In genomic region chr6:97431309-97432004, GRCm38 (mm10) we compare ENCODE assay signal across 14 mouse cellular contexts.
DNase-seq lines count a peak whose midpoint lies in the region; ATAC-seq and TF ChIP-seq lines count a peak whose summit lies in the region.
"Had no signal": no experiment of that assay in that cellular context is flagged by ENCODE, and none has a peak within 500 bp of the region (broad histone marks: within the 10 kb centered on the region; RNA-seq: fewer than 3 reads in every experiment).

No protein-coding gene starts in this region.

- peak in 1 of 2 experiments; percentile 61 for DNase-seq in heart, adult 2 months
- DNase-seq in heart, postnatal 4 days: no peak
- DNase-seq in liver, embryonic 11.5 days (ENCODE audit: low spot score): no peak
- peak; percentile 23 to 56 for DNase-seq in monocyte, adult 2 months (ENCODE audit: low read depth in 1 of 2, low spot score in 2 of 2)
- DNase-seq in cerebellum, adult 18-20 months: no peak
- DNase-seq: gastrocnemius, postnatal 36 days; kidney, postnatal 4 days; right cerebral cortex, postnatal 14 days had no signal

- H3K9me3 ChIP-seq in liver, embryonic 11.5 days (ENCODE audit: control insufficient read depth, low read length): no peaks in the 10 kb centered on the region
- H3K9me3 ChIP-seq in liver, embryonic 12.5 days (replicated peaks): no peaks in the 10 kb centered on the region
- no peaks in the 10 kb centered on the region for H3K9me3 ChIP-seq in midbrain, embryonic 15.5 days
- H3K9me3 ChIP-seq: midbrain, embryonic 10.5 days; neural tube, embryonic 12.5 days had no signal

- H3K9ac ChIP-seq in heart, adult 2 months (ENCODE audit: low read depth, low read length): no peak overlapping the region
- H3K9ac ChIP-seq in liver, embryonic 11.5 days (ENCODE audit: low read depth, low read length): no peak overlapping the region
- H3K9ac ChIP-seq in liver, embryonic 12.5 days: no peak overlapping the region
- no peak overlapping the region for H3K9ac ChIP-seq in midbrain, embryonic 15.5 days
- H3K9ac ChIP-seq: hindbrain, embryonic 14.5 days; neural tube, embryonic 12.5 days had no signal

- H3K36me3 ChIP-seq in heart, adult 2 months (ENCODE audit: control insufficient read depth, insufficient read depth, low read length): no peaks in the 10 kb centered on the region; the same call in 1 of the 2 replicates
- no peaks in the 10 kb centered on the region for H3K36me3 ChIP-seq in liver, embryonic 11.5 days (ENCODE audit: control insufficient read depth, insufficient read depth, low read length)
- H3K36me3 ChIP-seq in liver, embryonic 12.5 days: no peaks in the 10 kb centered on the region
- H3K36me3 ChIP-seq in midbrain, embryonic 15.5 days (replicated peaks): no peaks in the 10 kb centered on the region
- H3K36me3 ChIP-seq: midbrain, embryonic 10.5 days; neural tube, embryonic 12.5 days had no signal

- H3K79me2 ChIP-seq in heart, adult 2 months (replicated peaks; ENCODE audit: control insufficient read depth, insufficient read depth, low read length): no peaks in the 10 kb centered on the region

- TF ChIP-seq POLR2A in heart, adult 2 months (IDR thresholded peaks at IDR 0.05; ENCODE audit: insufficient read depth, low read depth, low read length): no peak

- no peaks in the 10 kb centered on the region for H3K27me3 ChIP-seq in heart, adult 2 months (ENCODE audit: control insufficient read depth, insufficient read depth, low read length)
- H3K27me3 ChIP-seq in liver, embryonic 11.5 days (replicated peaks; ENCODE audit: control insufficient read depth, insufficient read depth, low read length): no peaks in the 10 kb centered on the region
- H3K27me3 ChIP-seq in liver, embryonic 12.5 days (replicated peaks): no peaks in the 10 kb centered on the region
- H3K27me3 ChIP-seq in midbrain, embryonic 15.5 days (replicated peaks): no peaks in the 10 kb centered on the region
- H3K27me3 ChIP-seq: neural tube, embryonic 12.5 days had no signal

- no peak overlapping the region for H3K4me2 ChIP-seq in liver, embryonic 11.5 days
- no peak overlapping the region for H3K4me2 ChIP-seq in liver, embryonic 12.5 days
- no peak overlapping the region for H3K4me2 ChIP-seq in midbrain, embryonic 15.5 days
- H3K4me2 ChIP-seq: hindbrain, embryonic 14.5 days; neural tube, embryonic 12.5 days had no signal

- ATAC-seq in liver, embryonic 11.5 days (replicated peaks; ENCODE audit: low FRiP score): no peak
- no peak for ATAC-seq in liver, embryonic 12.5 days
- peak; percentile 75 for ATAC-seq in common myeloid progenitor, adult 5-6 weeks (replicated peaks; ENCODE audit: low read depth, poor library complexity, severe bottlenecking)
- no peak for ATAC-seq in midbrain, embryonic 15.5 days (replicated peaks)

- TF ChIP-seq CTCF in heart, adult 2 months (IDR thresholded peaks at IDR 0.05): no peak

- no peak for TF ChIP-seq EP300 in heart, adult 2 months (IDR thresholded peaks at IDR 0.05; ENCODE audit: insufficient read depth, low read depth, low read length)

- H3K27ac ChIP-seq in heart, adult 2 months: peak overlapping the region; percentile 15; the same call in 1 of the 2 replicates
- H3K27ac ChIP-seq in liver, embryonic 11.5 days (ENCODE audit: low read depth, low read length): peak overlapping the region; percentile 21; the same call in 1 of the 2 replicates
- H3K27ac ChIP-seq in liver, embryonic 12.5 days: no peak overlapping the region
- H3K27ac ChIP-seq in midbrain, embryonic 15.5 days: no peak overlapping the region
- H3K27ac ChIP-seq: hindbrain, embryonic 14.5 days; midbrain, embryonic 10.5 days; neural tube, embryonic 12.5 days had no signal

- WGBS in heart, adult 2 months: 57% methylated on average over 10 of the region's 10 CpGs
- 57% methylated on average over 10 of the region's 10 CpGs for WGBS in liver, embryonic 11.5 days
- WGBS in liver, embryonic 12.5 days (ENCODE audit: insufficient replicate concordance): 45% methylated on average over 10 of the region's 10 CpGs
- WGBS in midbrain, embryonic 15.5 days: 84% methylated on average over 10 of the region's 10 CpGs

- H3K4me1 ChIP-seq in heart, adult 2 months (ENCODE audit: control insufficient read depth, insufficient read depth, low read length): peaks cover 7% of the 10 kb centered on the region
- peaks cover 11% of the 10 kb centered on the region for H3K4me1 ChIP-seq in liver, embryonic 11.5 days (replicated peaks; ENCODE audit: control insufficient read depth, insufficient read depth, low read length)
- H3K4me1 ChIP-seq in liver, embryonic 12.5 days: peaks cover 24% of the 10 kb centered on the region
- H3K4me1 ChIP-seq in midbrain, embryonic 15.5 days: no peaks in the 10 kb centered on the region
- H3K4me1 ChIP-seq: neural tube, embryonic 12.5 days had no signal

- H3K4me3 ChIP-seq in heart, adult 2 months: no peak overlapping the region
- H3K4me3 ChIP-seq in liver, embryonic 11.5 days (ENCODE audit: low read depth, low read length): no peak overlapping the region
- H3K4me3 ChIP-seq in liver, embryonic 12.5 days: no peak overlapping the region
- no peak overlapping the region for H3K4me3 ChIP-seq in midbrain, embryonic 15.5 days
- H3K4me3 ChIP-seq: midbrain, embryonic 10.5 days; neural tube, embryonic 12.5 days had no signal

- intact Hi-C loops in heart, adult 2 months (cut with DNase I): no loop called here

Comparison
In these comparisons a context has a peak if more than half of its experiments do, and no peak if none do; other contexts are left out.
1. H3K27ac ChIP-seq: peak in heart, adult 2 months (single experiment) and liver, embryonic 11.5 days (single experiment); none in liver, embryonic 12.5 days (single experiment) and midbrain, embryonic 15.5 days (single experiment).
2. DNase-seq: peak in monocyte, adult 2 months (2 of 2); none in heart, postnatal 4 days (single experiment), liver, embryonic 11.5 days (single experiment) and cerebellum, adult 18-20 months (0 of 2).